12 mouse cellular contexts compared by ENCODE assay signal in the genomic region with DNA sequence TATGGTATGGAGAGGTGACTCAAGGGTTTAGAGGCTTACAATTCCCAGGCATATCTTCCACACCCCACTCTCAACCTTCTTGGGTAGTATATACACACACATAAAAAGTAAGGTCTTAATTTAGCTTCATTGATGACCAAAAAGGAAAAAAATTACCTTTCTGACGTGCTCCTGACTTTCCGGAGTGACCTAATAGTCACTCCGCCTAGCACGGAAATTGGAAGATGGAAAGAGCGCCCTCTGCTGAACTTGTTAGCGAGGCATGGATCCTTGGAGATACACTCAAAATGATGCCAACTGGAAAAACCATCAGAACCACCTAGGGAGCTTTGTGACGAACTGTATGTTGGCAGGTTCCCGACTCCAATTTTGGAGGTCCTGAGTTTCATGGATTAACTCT. TPM values are rescaled to one million over a fixed set of nuclear protein-coding genes. Genes with fewer than 3 reads are reported as not detected.
DNase-seq lines count a peak whose midpoint lies in the region; ATAC-seq and TF ChIP-seq lines count a peak whose summit lies in the region.
"Had no signal": no experiment of that assay in that cellular context is flagged by ENCODE, and none has a peak within 500 bp of the region (broad histone marks: within the 10 kb centered on the region; RNA-seq: fewer than 3 reads in every experiment).

No protein-coding gene starts in this region.

- no peak overlapping the region for H3K4me2 ChIP-seq in kidney, embryonic 16.5 days (replicated peaks; ENCODE audit: low read depth, low read length)
- no peak overlapping the region for H3K4me2 ChIP-seq in CH12.LX (ENCODE audit: insufficient read depth, low read depth, poor library complexity, severe bottlenecking)
- H3K4me2 ChIP-seq: limb, embryonic 12.5 days; neural tube, embryonic 15.5 days had no signal

- ATAC-seq in kidney, embryonic 16.5 days (ENCODE audit: low FRiP score, low TSS enrichment) = no peak
- ATAC-seq: activated CD4-positive, CD25-positive, alpha-beta regulatory T cell, adult 4 months had no signal

- H3K9me3 ChIP-seq in kidney, embryonic 16.5 days (ENCODE audit: low read length) = no peaks in the 10 kb centered on the region
- H3K9me3 ChIP-seq in CH12.LX (replicated peaks; ENCODE audit: low read length) = no peaks in the 10 kb centered on the region
- H3K9me3 ChIP-seq: limb, embryonic 12.5 days; neural tube, embryonic 15.5 days had no signal

- in situ Hi-C loops in CH12.LX (cut with MboI; ENCODE audit: low pct_ligation_motif_present, low pct_unique_long_range_greater_than_20kb, low sequenced_read_pairs) = no loop called here

- no peak for TF ChIP-seq POLR2A in kidney, adult 2 months (IDR thresholded peaks at IDR 0.05; ENCODE audit: low read depth, low read length)
- no peak for TF ChIP-seq POLR2A in CH12.LX (IDR thresholded peaks at IDR 0.05; ENCODE audit: low read depth, low read length)

- no peaks in the 10 kb centered on the region for H3K27me3 ChIP-seq in kidney, adult 2 months (replicated peaks; ENCODE audit: control insufficient read depth, insufficient read depth, low read length)
- no peaks in the 10 kb centered on the region for H3K27me3 ChIP-seq in kidney, embryonic 16.5 days (ENCODE audit: insufficient read depth, low read length)
- no peaks in the 10 kb centered on the region for H3K27me3 ChIP-seq in CH12.LX (replicated peaks)
- H3K27me3 ChIP-seq: limb, embryonic 12.5 days; neural tube, embryonic 15.5 days had no signal

- DNase-seq in adrenal gland, postnatal 14 days = peak; percentile 28
- no peak for DNase-seq in adrenal gland, postnatal 4 days (ENCODE audit: low spot score in 2 of 2)
- DNase-seq in kidney, adult 2 months = no peak
- DNase-seq in CH12.LX (ENCODE audit: extremely low read depth) = no peak
- DNase-seq in embryo, embryonic 10.5 days (ENCODE audit: low spot score) = peak; percentile 42
- DNase-seq in frontal cortex, postnatal 25 days (ENCODE audit: low spot score in 2 of 2) = no peak
- DNase-seq in Muller cell, postnatal 12 days (ENCODE audit: inconsistent ontology term) = no peak
- DNase-seq: heart, postnatal 4 days had no signal

- no peaks in the 10 kb centered on the region for H3K36me3 ChIP-seq in kidney, adult 2 months (ENCODE audit: control insufficient read depth, insufficient read depth, low read length)
- no peaks in the 10 kb centered on the region for H3K36me3 ChIP-seq in kidney, embryonic 16.5 days (ENCODE audit: insufficient read depth, low read length)
- H3K36me3 ChIP-seq in CH12.LX (replicated peaks in 1 of 2; ENCODE audit: control insufficient read depth in 1 of 2, insufficient read depth in 1 of 2, low read length in 1 of 2) = no peaks in the 10 kb centered on the region
- H3K36me3 ChIP-seq: limb, embryonic 12.5 days; neural tube, embryonic 15.5 days had no signal

- H3K27ac ChIP-seq in kidney, adult 2 months (ENCODE audit: insufficient read depth, low read depth, low read length) = no peak overlapping the region
- no peak overlapping the region for H3K27ac ChIP-seq in kidney, embryonic 16.5 days (ENCODE audit: low read length)
- no peak overlapping the region for H3K27ac ChIP-seq in CH12.LX (ENCODE audit: insufficient read depth, low read depth)
- H3K27ac ChIP-seq: limb, embryonic 12.5 days; neural tube, embryonic 15.5 days had no signal

- H3K79me2 ChIP-seq in CH12.LX (replicated peaks; ENCODE audit: control insufficient read depth, extremely low read depth, insufficient read depth, poor library complexity, severe bottlenecking) = no peaks in the 10 kb centered on the region

- peak; percentile 46 for TF ChIP-seq CTCF in kidney, adult 2 months (conservative IDR thresholded peaks at IDR 0.05; ENCODE audit: insufficient read depth, insufficient read length, low read depth, low read length)
- peak; percentile 22 to 62; a peak in 3 of 4 replicates for TF ChIP-seq CTCF in CH12.LX (conservative IDR thresholded peaks at IDR 0.05 in 1 of 2, IDR thresholded peaks at IDR 0.05 in 1 of 2; ENCODE audit: low read depth in 2 of 2, low read length in 2 of 2)

- WGBS in kidney, adult 2 months = 78% methylated on average over 8 of the region's 8 CpGs
- 74% methylated on average over 8 of the region's 8 CpGs for WGBS in kidney, embryonic 16.5 days

- peak; percentile 40 for TF ChIP-seq RAD21 in CH12.LX (IDR thresholded peaks at IDR 0.05; ENCODE audit: low read depth, low read length)

- H3K9ac ChIP-seq in kidney, embryonic 16.5 days (replicated peaks; ENCODE audit: low read length) = no peak overlapping the region
- no peak overlapping the region for H3K9ac ChIP-seq in CH12.LX (ENCODE audit: insufficient read depth, low read depth)
- H3K9ac ChIP-seq: limb, embryonic 12.5 days; neural tube, embryonic 15.5 days had no signal

- dilution Hi-C loops in CH12.LX (cut with MboI; ENCODE audit: extremely low pct_ligation_motif_present, extremely low pct_unique_long_range_greater_than_20kb, low sequenced_read_pairs) = no loop called here

- no peaks in the 10 kb centered on the region for H3K4me1 ChIP-seq in kidney, adult 2 months (ENCODE audit: control insufficient read depth, insufficient read depth, low read length)
- H3K4me1 ChIP-seq in kidney, embryonic 16.5 days (ENCODE audit: insufficient read depth, low read length) = peaks cover 4% of the 10 kb centered on the region; the same call in 1 of the 2 replicates
- H3K4me1 ChIP-seq in CH12.LX (ENCODE audit: control insufficient read depth in 1 of 2, insufficient read depth in 2 of 2) = peaks cover 23 to 32% of the 10 kb centered on the region in 2 experiments
- H3K4me1 ChIP-seq: limb, embryonic 12.5 days; neural tube, embryonic 15.5 days had no signal

- TF ChIP-seq EP300 in CH12.LX (IDR thresholded peaks at IDR 0.05; ENCODE audit: low read length) = no peak

- no peak overlapping the region for H3K4me3 ChIP-seq in kidney, adult 2 months (ENCODE audit: insufficient read depth, low read depth, low read length)
- H3K4me3 ChIP-seq in kidney, embryonic 16.5 days (ENCODE audit: low read length) = no peak overlapping the region
- H3K4me3 ChIP-seq in CH12.LX (replicated peaks in 1 of 3; ENCODE audit: low read depth in 2 of 3, low read length in 2 of 3, poor library complexity in 1 of 3) = no peak overlapping the region
- H3K4me3 ChIP-seq: limb, embryonic 12.5 days; neural tube, embryonic 15.5 days had no signal

TF ChIP-seq in CH12.LX, 34 proteins besides CTCF, POLR2A, EP300 and RAD21:
- TF ChIP-seq MEF2A (IDR thresholded peaks at IDR 0.05; ENCODE audit: borderline replicate concordance, low read depth, low read length) (no peak), SMC3 (IDR thresholded peaks at IDR 0.05; ENCODE audit: low read depth, low read length) (peak; percentile 58), UBTF (IDR thresholded peaks at IDR 0.05; ENCODE audit: low read depth, low read length) (no peak)
TF ChIP-seq in CH12.LX: peak in this region for 1.

RNA-seq across cellular contexts. Expression of a gene that starts 7.0 kb away (rescaled TPM):
- 44.7 and 48.2 TPM in 2 replicates for total RNA-seq in adrenal gland, postnatal 14 days (2021)
- total RNA-seq in adrenal gland, postnatal 4 days (2021) = 10 to 100 TPM; 64.2 to 67.5 TPM
- polyA plus RNA-seq in kidney, adult 2 months (2012; rRNA removed) = 15.9 and 22.6 TPM in 2 replicates
- 17.0 and 19.6 TPM in 2 replicates for polyA plus RNA-seq in kidney, embryonic 16.5 days (2015; fragmentation: Nextera tagmentation; extraction: Ambion mirVana)
- total RNA-seq in CH12.LX (2012; rRNA removed) (59.1 and 78.5 TPM in 2 replicates), CH12.LX (2014; rRNA removed) (49.7 and 51.3 TPM in 2 replicates)
- polyA plus RNA-seq in CH12.LX (2012; ENCODE audit: insufficient read length, low read depth) = 38.5 and 39.6 TPM in 2 replicates

Comparison
In these comparisons a context has a peak if more than half of its experiments do, and no peak if none do; other contexts are left out.
1. DNase-seq: peak in adrenal gland, postnatal 14 days (single experiment) and embryo, embryonic 10.5 days (single experiment); none in adrenal gland, postnatal 4 days (0 of 2), kidney, adult 2 months (single experiment), CH12.LX (single experiment), frontal cortex, postnatal 25 days (0 of 2) and Muller cell, postnatal 12 days (single experiment).